Mouse (Mus musculus) heart, postnatal 0 days (tissue): ENCODE measurements around the gene Mllt11.

Experiments
- CTCF ChIP-seq: IDR thresholded peaks from 2 replicates; pipeline ENCODE4 v1.5.1; 2016; ENCODE audit warnings: antibody characterized with exemption, control low read depth, low read depth
- EP300 ChIP-seq: IDR thresholded peaks from 2 replicates; pipeline ENCODE4 v1.6.1; 2016; ENCODE audit warnings: antibody characterized with exemption, low read depth

DNA sequence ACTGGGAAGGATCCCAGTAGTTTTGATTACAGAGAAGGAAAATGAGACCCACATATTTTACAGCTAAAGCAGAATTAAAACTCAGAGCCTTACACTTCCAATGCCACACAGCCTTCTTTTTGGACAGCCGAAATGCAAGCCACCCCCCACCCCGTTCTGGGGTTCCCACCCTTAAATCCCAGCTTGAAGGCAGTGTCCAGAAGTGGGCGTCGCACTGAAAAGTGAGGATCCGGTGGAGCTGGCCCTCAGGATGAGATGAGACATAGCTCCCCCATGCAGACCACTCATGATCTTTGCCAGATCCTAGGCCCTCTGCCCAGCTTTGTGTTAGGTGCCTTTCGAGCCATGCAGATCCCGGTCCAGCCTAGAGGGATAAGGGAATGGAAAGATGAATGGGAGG lies 9.5 kb upstream of the Mllt11 start, which contains the start of gene Gm128:
- no peak for TF ChIP-seq CTCF
- TF ChIP-seq EP300 = no peak
